ENCODE assay signal across 7 mouse cellular contexts in the genomic region with DNA sequence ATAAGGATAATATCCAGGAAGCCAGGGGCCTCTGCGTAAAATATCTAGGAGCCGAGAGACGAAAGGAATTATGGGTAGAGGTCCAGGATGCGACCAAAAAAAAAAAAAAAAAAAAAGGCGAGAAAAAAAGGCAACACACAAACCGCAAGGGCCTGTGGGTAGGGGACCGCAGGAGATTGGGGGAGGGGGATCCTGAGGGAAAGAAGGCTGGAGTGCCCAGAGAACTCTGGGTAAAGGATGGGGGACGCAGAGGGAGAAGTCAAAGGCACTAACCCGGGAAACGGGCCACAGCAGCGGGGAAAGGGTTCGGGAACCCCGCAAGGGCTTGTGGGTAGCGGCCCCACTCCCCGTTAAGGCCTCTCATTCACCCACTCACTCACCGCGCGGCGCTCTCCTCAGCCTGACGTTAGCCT. TPM values are rescaled to one million over a fixed set of nuclear protein-coding genes. Genes with fewer than 3 reads are reported as not detected.
DNase-seq lines count a peak whose midpoint lies in the region; ATAC-seq and TF ChIP-seq lines count a peak whose summit lies in the region.

No protein-coding gene starts in this region.

- H3K4me1 ChIP-seq in lung, embryonic 15.5 days, result peaks cover 20% of the 10 kb centered on the region
- peaks cover 22% of the 10 kb centered on the region for H3K4me1 ChIP-seq in forebrain, embryonic 12.5 days
- peaks cover 37% of the 10 kb centered on the region for H3K4me1 ChIP-seq in liver, embryonic 13.5 days (replicated peaks)
- H3K4me1 ChIP-seq in stomach, postnatal 0 days (replicated peaks; ENCODE audit: control insufficient read depth, insufficient read depth), result peaks cover 4% of the 10 kb centered on the region; the same call in 1 of the 2 replicates

- peak; percentile 81 for ATAC-seq in lung, embryonic 15.5 days (ENCODE audit: borderline replicate concordance, extremely low read depth, low FRiP score, low TSS enrichment)
- ATAC-seq in forebrain, embryonic 12.5 days (ENCODE audit: low FRiP score), result peak; percentile 80
- peak; percentile 74 for ATAC-seq in liver, embryonic 13.5 days (ENCODE audit: low read depth)
- peak; percentile 76 for ATAC-seq in stomach, postnatal 0 days (ENCODE audit: low FRiP score, low TSS enrichment)

- TF ChIP-seq CTCF in stomach, postnatal 0 days (IDR thresholded peaks at IDR 0.05; ENCODE audit: low read depth), result no peak

- WGBS in lung, embryonic 15.5 days, result 0% methylated on average over 18 of the region's 20 CpGs
- 0% methylated on average over 15 of the region's 20 CpGs for WGBS in forebrain, embryonic 12.5 days
- 0% methylated on average over 19 of the region's 20 CpGs for WGBS in liver, embryonic 13.5 days (ENCODE audit: insufficient replicate concordance)
- 0% methylated on average over 19 of the region's 20 CpGs for WGBS in stomach, postnatal 0 days

- H3K27me3 ChIP-seq in lung, embryonic 15.5 days, result no peaks in the 10 kb centered on the region
- no peaks in the 10 kb centered on the region for H3K27me3 ChIP-seq in forebrain, embryonic 12.5 days
- no peaks in the 10 kb centered on the region for H3K27me3 ChIP-seq in liver, embryonic 13.5 days
- H3K27me3 ChIP-seq in stomach, postnatal 0 days (ENCODE audit: control insufficient read depth, insufficient read depth, low read length), result no peaks in the 10 kb centered on the region

- peaks cover 31% of the 10 kb centered on the region for H3K36me3 ChIP-seq in lung, embryonic 15.5 days
- H3K36me3 ChIP-seq in forebrain, embryonic 12.5 days (replicated peaks), result peaks cover 36% of the 10 kb centered on the region
- peaks cover 40% of the 10 kb centered on the region for H3K36me3 ChIP-seq in liver, embryonic 13.5 days
- H3K36me3 ChIP-seq in stomach, postnatal 0 days (ENCODE audit: control insufficient read depth, insufficient read depth, low read length), result peaks cover 14% of the 10 kb centered on the region; the same call in 1 of the 2 replicates

- H3K4me2 ChIP-seq in lung, embryonic 15.5 days, result peak overlapping the region; percentile 82
- H3K4me2 ChIP-seq in forebrain, embryonic 12.5 days, result peak overlapping the region; percentile 98
- H3K4me2 ChIP-seq in liver, embryonic 13.5 days, result peak overlapping the region; percentile 92
- peak overlapping the region; percentile 69 for H3K4me2 ChIP-seq in stomach, postnatal 0 days (replicated peaks; ENCODE audit: low read depth)

- peak overlapping the region; percentile 90 for H3K9ac ChIP-seq in lung, embryonic 15.5 days
- H3K9ac ChIP-seq in forebrain, embryonic 12.5 days, result peak overlapping the region; percentile 97
- H3K9ac ChIP-seq in liver, embryonic 13.5 days, result peak overlapping the region; percentile 92
- H3K9ac ChIP-seq in stomach, postnatal 0 days (ENCODE audit: low read length), result peak overlapping the region; percentile 80

- no peak for TF ChIP-seq EP300 in stomach, postnatal 0 days (optimal IDR thresholded peaks at IDR 0.05)

- H3K27ac ChIP-seq in lung, embryonic 15.5 days, result peak overlapping the region; percentile 98
- H3K27ac ChIP-seq in forebrain, embryonic 12.5 days, result peak overlapping the region; percentile 99
- H3K27ac ChIP-seq in liver, embryonic 13.5 days, result peak overlapping the region; percentile 95
- H3K27ac ChIP-seq in stomach, postnatal 0 days (replicated peaks), result peak overlapping the region; percentile 97

- no peak for DNase-seq in lung, postnatal 4 days
- peak; percentile 87 for DNase-seq in brain, adult 2 months (ENCODE audit: low read depth, low spot score)
- DNase-seq in liver, embryonic 13.5 days, result no peak
- no peak for DNase-seq in stomach, postnatal 0 days (ENCODE audit: low spot score)
- no peak for DNase-seq in cerebellum, adult 9-11 months

- no peaks in the 10 kb centered on the region for H3K9me3 ChIP-seq in lung, embryonic 15.5 days
- H3K9me3 ChIP-seq in forebrain, embryonic 12.5 days, result no peaks in the 10 kb centered on the region
- no peaks in the 10 kb centered on the region for H3K9me3 ChIP-seq in liver, embryonic 13.5 days (replicated peaks)
- H3K9me3 ChIP-seq in stomach, postnatal 0 days (ENCODE audit: control insufficient read depth, low read length), result no peaks in the 10 kb centered on the region

- peak overlapping the region; percentile 79 for H3K4me3 ChIP-seq in lung, embryonic 15.5 days
- peak overlapping the region; percentile 85 for H3K4me3 ChIP-seq in forebrain, embryonic 12.5 days (replicated peaks)
- H3K4me3 ChIP-seq in liver, embryonic 13.5 days (replicated peaks), result peak overlapping the region; percentile 84
- peak overlapping the region; percentile 75 for H3K4me3 ChIP-seq in stomach, postnatal 0 days (ENCODE audit: low read depth, low read length)

RNA-seq across cellular contexts. Expression of a gene that starts 0.4 kb away (rescaled TPM):
- 224 and 229 TPM in 2 replicates for polyA plus RNA-seq in lung, embryonic 15.5 days (2015; fragmentation: Nextera tagmentation; extraction: Ambion mirVana)
- polyA plus RNA-seq in forebrain, embryonic 12.5 days (2016; fragmentation: Nextera tagmentation; extraction: Ambion mirVana), result 313 and 314 TPM in 2 replicates
- 108 and 129 TPM in 2 replicates for polyA plus RNA-seq in liver, embryonic 13.5 days (2015; fragmentation: Nextera tagmentation; extraction: Ambion mirVana)
- polyA plus RNA-seq in stomach, postnatal 0 days (2015; fragmentation: Nextera tagmentation; extraction: Ambion mirVana), result 73.7 and 78.8 TPM in 2 replicates

RNA-seq across cellular contexts. Expression of a gene that starts 10.3 kb away (rescaled TPM):
- not detected in 2 replicates for polyA plus RNA-seq in lung, embryonic 15.5 days (2015; fragmentation: Nextera tagmentation; extraction: Ambion mirVana)
- polyA plus RNA-seq in forebrain, embryonic 12.5 days (2016; fragmentation: Nextera tagmentation; extraction: Ambion mirVana), result not detected in 2 replicates
- not detected in 2 replicates for polyA plus RNA-seq in liver, embryonic 13.5 days (2015; fragmentation: Nextera tagmentation; extraction: Ambion mirVana)
- 0.15 and 0.17 TPM in 2 replicates for polyA plus RNA-seq in stomach, postnatal 0 days (2015; fragmentation: Nextera tagmentation; extraction: Ambion mirVana)

RNA-seq across cellular contexts. Expression of a gene that starts 18.4 kb away (rescaled TPM):
- 3.5 TPM in 2 replicates for polyA plus RNA-seq in lung, embryonic 15.5 days (2015; fragmentation: Nextera tagmentation; extraction: Ambion mirVana)
- 0.32 and 0.65 TPM in 2 replicates for polyA plus RNA-seq in forebrain, embryonic 12.5 days (2016; fragmentation: Nextera tagmentation; extraction: Ambion mirVana)
- 0.35 and 0.37 TPM in 2 replicates for polyA plus RNA-seq in liver, embryonic 13.5 days (2015; fragmentation: Nextera tagmentation; extraction: Ambion mirVana)
- polyA plus RNA-seq in stomach, postnatal 0 days (2015; fragmentation: Nextera tagmentation; extraction: Ambion mirVana), result 1.5 and 1.8 TPM in 2 replicates

RNA-seq across cellular contexts. Expression of a gene that starts 24.8 kb away (rescaled TPM):
- polyA plus RNA-seq in lung, embryonic 15.5 days (2015; fragmentation: Nextera tagmentation; extraction: Ambion mirVana), result 0.60 and 0.92 TPM in 2 replicates
- polyA plus RNA-seq in forebrain, embryonic 12.5 days (2016; fragmentation: Nextera tagmentation; extraction: Ambion mirVana), result 3.1 TPM in 2 replicates
- polyA plus RNA-seq in liver, embryonic 13.5 days (2015; fragmentation: Nextera tagmentation; extraction: Ambion mirVana), result not detected in 2 replicates
- polyA plus RNA-seq in stomach, postnatal 0 days (2015; fragmentation: Nextera tagmentation; extraction: Ambion mirVana), result 5.9 and 6.1 TPM in 2 replicates

RNA-seq across cellular contexts. Expression of a gene that starts 25.5 kb away (rescaled TPM):
- polyA plus RNA-seq in lung, embryonic 15.5 days (2015; fragmentation: Nextera tagmentation; extraction: Ambion mirVana), result 0.25 and 0.70 TPM in 2 replicates
- 0.50 TPM in 1 of 2 replicates, not detected in the other for polyA plus RNA-seq in forebrain, embryonic 12.5 days (2016; fragmentation: Nextera tagmentation; extraction: Ambion mirVana)
- not detected in 2 replicates for polyA plus RNA-seq in liver, embryonic 13.5 days (2015; fragmentation: Nextera tagmentation; extraction: Ambion mirVana)
- not detected in 2 replicates for polyA plus RNA-seq in stomach, postnatal 0 days (2015; fragmentation: Nextera tagmentation; extraction: Ambion mirVana)
